Mouse (Mus musculus): ENCODE results near the gene Zfp286. TPM values are rescaled to one million over a fixed set of nuclear protein-coding genes. Genes with fewer than 3 reads are reported as not detected.

The Zfp286 gene
- polyA plus RNA-seq, 1 experiment, result 19.6 TPM

GRCm38 (mm10) chr11:62820661-62821437, 31.6 kb upstream of the Zfp286 start:
- no peak for TF ChIP-seq CTCF (IDR thresholded peaks at IDR 0.05; ENCODE audit: extremely low read depth, insufficient read depth, low read length)
- no peak for TF ChIP-seq POLR2A (IDR thresholded peaks at IDR 0.05; ENCODE audit: extremely low read depth, insufficient read depth, low read length)
- Histone ChIP-seq H3K27ac (ENCODE audit: insufficient read depth, low read length) (no peak overlapping the region), H3K4me3 (ENCODE audit: insufficient read depth, low read length) (peak overlapping the region; percentile 37), H3K4me1 (ENCODE audit: control insufficient read depth, insufficient read depth, low read length) (0 out of 2 replicates have a peak, but pooled peaks cover 1% of the 10 kb centered on the region)

GRCm38 (mm10) chr11:62820059-62820541, 30.8 kb upstream of the Zfp286 start, which contains the start of gene Trim16:
Gene Trim16 (plus strand): TSS chr11:62820231.
- Histone ChIP-seq H3K4me3 (ENCODE audit: insufficient read depth, low read length) (peak within 1 kb of the TSS; percentile 37), H3K27ac (ENCODE audit: insufficient read depth, low read length) (no peak within 1 kb of the TSS), H3K4me1 (ENCODE audit: control insufficient read depth, insufficient read depth, low read length) (0 out of 2 replicates have a peak, but pooled peaks cover 1% of the 10 kb centered on the region)
- TF ChIP-seq CTCF (IDR thresholded peaks at IDR 0.05; ENCODE audit: extremely low read depth, insufficient read depth, low read length) (no peak), POLR2A (IDR thresholded peaks at IDR 0.05; ENCODE audit: extremely low read depth, insufficient read depth, low read length) (no peak)

- TF ChIP-seq POLR2A (IDR thresholded peaks at IDR 0.05; ENCODE audit: extremely low read depth, insufficient read depth, low read length) (no peak), CTCF (IDR thresholded peaks at IDR 0.05; ENCODE audit: extremely low read depth, insufficient read depth, low read length) (no peak)
These were observed 29.9 kb upstream of the Zfp286 start for GRCm38 (mm10) chr11:62819059-62819686.

GRCm38 (mm10) chr11:62816591-62816990, 27.3 kb upstream of the Zfp286 start:
- no peak overlapping the region for H3K4me3 ChIP-seq (ENCODE audit: insufficient read depth, low read length)
- TF ChIP-seq CTCF (IDR thresholded peaks at IDR 0.05; ENCODE audit: extremely low read depth, insufficient read depth, low read length), result no peak
- TF ChIP-seq POLR2A (IDR thresholded peaks at IDR 0.05; ENCODE audit: extremely low read depth, insufficient read depth, low read length), result no peak
- 0 out of 2 replicates have a peak, but pooled peaks cover 1% of the 10 kb centered on the region for H3K4me1 ChIP-seq (ENCODE audit: control insufficient read depth, insufficient read depth, low read length)
- H3K27ac ChIP-seq (ENCODE audit: insufficient read depth, low read length), result no peak overlapping the region

More at GRCm38 (mm10) chr11:62819059-62819686, 29.9 kb upstream of the Zfp286 start:
- Histone ChIP-seq H3K4me3 (ENCODE audit: insufficient read depth, low read length) (no peak overlapping the region), H3K27ac (ENCODE audit: insufficient read depth, low read length) (no peak overlapping the region), H3K4me1 (ENCODE audit: control insufficient read depth, insufficient read depth, low read length) (0 out of 2 replicates have a peak, but pooled peaks cover 1% of the 10 kb centered on the region)

- H3K4me3 ChIP-seq (ENCODE audit: insufficient read depth, low read length), result no peak overlapping the region
These were observed 26.2 kb upstream of the Zfp286 start for GRCm38 (mm10) chr11:62815438-62815837.

GRCm38 (mm10) chr11:62814625-62815024, 25.4 kb upstream of the Zfp286 start:
- Histone ChIP-seq H3K27ac (ENCODE audit: insufficient read depth, low read length) (no peak overlapping the region), H3K4me3 (ENCODE audit: insufficient read depth, low read length) (no peak overlapping the region), H3K4me1 (ENCODE audit: control insufficient read depth, insufficient read depth, low read length) (no peaks in the 10 kb centered on the region)
- TF ChIP-seq CTCF (IDR thresholded peaks at IDR 0.05; ENCODE audit: extremely low read depth, insufficient read depth, low read length) (no peak), POLR2A (IDR thresholded peaks at IDR 0.05; ENCODE audit: extremely low read depth, insufficient read depth, low read length) (no peak)

More at GRCm38 (mm10) chr11:62815438-62815837, 26.2 kb upstream of the Zfp286 start:
- TF ChIP-seq CTCF (IDR thresholded peaks at IDR 0.05; ENCODE audit: extremely low read depth, insufficient read depth, low read length) (no peak), POLR2A (IDR thresholded peaks at IDR 0.05; ENCODE audit: extremely low read depth, insufficient read depth, low read length) (no peak)
- Histone ChIP-seq H3K4me1 (ENCODE audit: control insufficient read depth, insufficient read depth, low read length) (no peaks in the 10 kb centered on the region), H3K27ac (ENCODE audit: insufficient read depth, low read length) (no peak overlapping the region)

GRCm38 (mm10) chr11:62813970-62814624, 24.8 kb upstream of the Zfp286 start:
- Histone ChIP-seq H3K4me1 (ENCODE audit: control insufficient read depth, insufficient read depth, low read length) (no peaks in the 10 kb centered on the region), H3K27ac (ENCODE audit: insufficient read depth, low read length) (no peak overlapping the region), H3K4me3 (ENCODE audit: insufficient read depth, low read length) (no peak overlapping the region)
- TF ChIP-seq CTCF (IDR thresholded peaks at IDR 0.05; ENCODE audit: extremely low read depth, insufficient read depth, low read length) (no peak), POLR2A (IDR thresholded peaks at IDR 0.05; ENCODE audit: extremely low read depth, insufficient read depth, low read length) (no peak)

- H3K4me3 ChIP-seq (ENCODE audit: insufficient read depth, low read length), result no peak overlapping the region
- no peaks in the 10 kb centered on the region for H3K4me1 ChIP-seq (ENCODE audit: control insufficient read depth, insufficient read depth, low read length)
- no peak overlapping the region for H3K27ac ChIP-seq (ENCODE audit: insufficient read depth, low read length)
- TF ChIP-seq POLR2A (IDR thresholded peaks at IDR 0.05; ENCODE audit: extremely low read depth, insufficient read depth, low read length) (no peak), CTCF (IDR thresholded peaks at IDR 0.05; ENCODE audit: extremely low read depth, insufficient read depth, low read length) (no peak)
These were observed 24.2 kb upstream of the Zfp286 start for GRCm38 (mm10) chr11:62813497-62813896.

GRCm38 (mm10) chr11:62812268-62812667, 23.0 kb upstream of the Zfp286 start:
- H3K4me3 ChIP-seq (ENCODE audit: insufficient read depth, low read length), result no peak overlapping the region
- TF ChIP-seq POLR2A (IDR thresholded peaks at IDR 0.05; ENCODE audit: extremely low read depth, insufficient read depth, low read length), result no peak
- no peak for TF ChIP-seq CTCF (IDR thresholded peaks at IDR 0.05; ENCODE audit: extremely low read depth, insufficient read depth, low read length)
- H3K4me1 ChIP-seq (ENCODE audit: control insufficient read depth, insufficient read depth, low read length), result no peaks in the 10 kb centered on the region
- H3K27ac ChIP-seq (ENCODE audit: insufficient read depth, low read length), result no peak overlapping the region
